Mouse (Mus musculus) midbrain, embryonic 15.5 days (tissue): ENCODE results near the gene Treml4. TPM values are rescaled to one million over a fixed set of nuclear protein-coding genes. Genes with fewer than 3 reads are reported as not detected.

ENCODE experiments used
- ATAC-seq: fragments of 200-750 bp; cut with Nextera tagmentation; replicated peaks from 2 replicates; pipeline ENCODE4 v1.8.0; 2017; ENCODE audit warnings: moderate TSS enrichment
- H3K27ac ChIP-seq: fragments of 300-500 bp; sonication (generic); 2 replicates; pipeline ENCODE4 v1.5.1; 2015; ENCODE audit warnings: mild to moderate bottlenecking, inconsistent platforms
- H3K27me3 ChIP-seq: fragments of 300-500 bp; sonication (generic); replicated peaks from 2 replicates; pipeline ENCODE4 v1.6.1; 2015; ENCODE audit warnings: inconsistent platforms
- H3K36me3 ChIP-seq: fragments of 300-500 bp; sonication (generic); replicated peaks from 2 replicates; pipeline ENCODE4 v1.6.1; 2015; ENCODE audit warnings: inconsistent platforms
- H3K4me1 ChIP-seq: fragments of 300-500 bp; sonication (generic); 2 replicates; pipeline ENCODE4 v1.6.1; 2015; ENCODE audit warnings: inconsistent platforms
- H3K4me2 ChIP-seq: fragments of 300-500 bp; sonication (generic); 2 replicates; pipeline ENCODE4 v1.6.1; 2015; ENCODE audit warnings: inconsistent platforms, mild to moderate bottlenecking, moderate library complexity
- H3K4me3 ChIP-seq: fragments of 300-500 bp; sonication (generic); 2 replicates; pipeline ENCODE4 v1.5.1; 2015; ENCODE audit warnings: mild to moderate bottlenecking, inconsistent platforms
- H3K9ac ChIP-seq: fragments of 300-500 bp; sonication (generic); 2 replicates; pipeline ENCODE4 v1.6.1; 2015; ENCODE audit warnings: mild to moderate bottlenecking, inconsistent platforms
- H3K9me3 ChIP-seq: fragments of 300-500 bp; sonication (generic); 2 replicates; pipeline ENCODE4 v1.6.1; 2016; ENCODE audit warnings: inconsistent platforms
- WGBS: fragments of 180-500 bp; shearing (Covaris S2); methylation state at CpG from one replicate; pipeline ENCODE4 v1.1.7; 2015; ENCODE audit warnings: mixed read lengths; 5-methylcytosine and 5-hydroxymethylcytosine counted together
- polyA plus RNA-seq: library from polyadenylated mRNA; unstranded; fragments of >200 nt; fragmentation: Nextera tagmentation; extraction: Ambion mirVana; gene quantifications from 2 replicates; pipeline ENCODE4 v1.2.1, GENCODE M21; 2015

The Treml4 gene
- polyA plus RNA-seq, 1 experiment from 2014 or later: not detected

- no peak overlapping the region for H3K4me3 ChIP-seq
- no peak overlapping the region for H3K4me2 ChIP-seq
- H3K27me3 ChIP-seq: no peaks in the 10 kb centered on the region
- H3K27ac ChIP-seq: no peak overlapping the region
- no peaks in the 10 kb centered on the region for H3K9me3 ChIP-seq
- ATAC-seq: no peak
- whole genome bisulfite sequencing: 91% methylated on average over 2 of the region's 2 CpGs
- no peaks in the 10 kb centered on the region for H3K4me1 ChIP-seq
- H3K36me3 ChIP-seq: no peaks in the 10 kb centered on the region
- H3K9ac ChIP-seq: no peak overlapping the region
These were observed 2.2 kb upstream of the Treml4 start for GRCm38 (mm10) chr17:48261868-48262267.

DNA sequence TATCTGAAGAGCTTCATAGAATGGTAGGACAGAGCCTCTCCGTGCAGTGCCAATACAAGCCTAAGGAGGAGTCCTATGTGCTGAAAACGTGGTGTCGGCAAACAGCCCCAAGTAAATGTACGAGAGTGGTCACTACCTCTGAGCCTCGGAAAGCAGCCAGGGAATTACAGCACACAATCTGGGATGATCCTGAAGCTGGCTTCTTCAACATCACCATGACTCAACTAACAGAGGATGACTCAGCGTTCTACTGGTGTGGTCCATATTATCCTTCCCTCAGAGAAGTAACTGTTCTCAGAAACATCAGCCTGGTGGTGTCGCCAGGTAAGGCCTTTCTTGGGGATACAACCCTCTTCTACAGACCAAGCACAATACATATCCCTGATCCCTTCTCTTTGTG, 567 bp downstream of the Treml4 start:
- Histone ChIP-seq H3K4me1 (no peaks in the 10 kb centered on the region), H3K9me3 (no peaks in the 10 kb centered on the region), H3K36me3 (no peaks in the 10 kb centered on the region), H3K4me2 (no peak overlapping the region), H3K9ac (no peak overlapping the region), H3K4me3 (no peak overlapping the region), H3K27me3 (no peaks in the 10 kb centered on the region), H3K27ac (no peak overlapping the region)
- WGBS: 93% methylated on average over 7 of the region's 7 CpGs
- no peak for ATAC-seq

DNA sequence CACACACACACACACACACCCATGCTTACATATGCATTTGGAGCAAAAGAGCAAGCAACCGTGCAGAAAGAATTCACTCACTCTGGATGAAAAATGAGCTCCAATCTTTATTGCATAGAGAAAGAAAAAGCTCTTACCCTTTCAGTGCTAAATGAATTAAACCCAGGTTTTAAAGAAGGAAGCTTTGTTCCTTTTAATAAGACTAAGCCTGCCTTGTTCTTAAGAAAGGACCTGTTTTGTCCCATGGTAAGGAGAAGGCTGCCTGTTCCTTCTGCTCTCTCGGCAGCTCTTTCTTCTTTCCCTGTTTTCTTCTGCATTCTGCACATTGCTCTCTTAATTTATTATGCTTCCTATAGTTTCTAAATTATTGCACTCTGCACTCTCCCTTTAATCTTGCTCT, 2.0 kb downstream of the Treml4 start:
- no peak overlapping the region for H3K9ac ChIP-seq
- no peaks in the 10 kb centered on the region for H3K4me1 ChIP-seq
- WGBS: 12% methylated on average over 2 of the region's 2 CpGs
- H3K4me2 ChIP-seq: no peak overlapping the region
- no peaks in the 10 kb centered on the region for H3K27me3 ChIP-seq
- no peaks in the 10 kb centered on the region for H3K9me3 ChIP-seq
- ATAC-seq: no peak
- no peak overlapping the region for H3K4me3 ChIP-seq
- no peaks in the 10 kb centered on the region for H3K36me3 ChIP-seq
- H3K27ac ChIP-seq: no peak overlapping the region

GRCm38 (mm10) chr17:48266610-48267304, 2.7 kb downstream of the Treml4 start:
- H3K4me1 ChIP-seq: no peaks in the 10 kb centered on the region
- H3K27ac ChIP-seq: no peak overlapping the region
- no peak for ATAC-seq
- no peaks in the 10 kb centered on the region for H3K27me3 ChIP-seq
- no peaks in the 10 kb centered on the region for H3K36me3 ChIP-seq
- no peak overlapping the region for H3K4me3 ChIP-seq
- H3K9me3 ChIP-seq: no peaks in the 10 kb centered on the region
- 43% methylated on average over 2 of the region's 2 CpGs for WGBS
- no peak overlapping the region for H3K4me2 ChIP-seq
- H3K9ac ChIP-seq: no peak overlapping the region

- ATAC-seq: no peak
- Histone ChIP-seq H3K9me3 (no peaks in the 10 kb centered on the region), H3K36me3 (no peaks in the 10 kb centered on the region), H3K9ac (no peak overlapping the region), H3K27ac (no peak overlapping the region), H3K4me2 (no peak overlapping the region), H3K27me3 (no peaks in the 10 kb centered on the region), H3K4me3 (no peak overlapping the region), H3K4me1 (no peaks in the 10 kb centered on the region)
- WGBS: 89% methylated on average over 1 of the region's 1 CpGs
These were observed 3.5 kb downstream of the Treml4 start for GRCm38 (mm10) chr17:48267591-48267990.

DNA sequence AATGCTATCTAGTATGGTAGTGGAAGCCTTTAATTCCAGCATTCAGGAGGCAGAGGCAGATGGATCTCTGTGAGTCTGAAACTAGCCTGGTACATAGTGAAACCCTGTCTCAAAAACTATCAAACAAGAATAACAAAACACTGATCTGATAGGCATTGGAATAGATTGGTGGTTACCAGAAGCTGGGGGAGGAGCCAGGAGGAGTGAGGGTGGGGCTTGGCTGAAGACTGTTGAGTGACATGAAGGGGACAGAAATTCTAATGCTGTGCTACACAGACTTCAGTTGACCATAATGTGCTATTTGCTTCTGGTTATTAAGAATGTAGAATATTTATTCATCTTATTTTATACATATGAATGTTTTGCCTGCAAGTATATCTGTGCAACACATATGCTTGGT, 4.2 kb downstream of the Treml4 start:
- Histone ChIP-seq H3K9me3 (no peaks in the 10 kb centered on the region), H3K4me3 (no peak overlapping the region), H3K9ac (no peak overlapping the region), H3K4me1 (no peaks in the 10 kb centered on the region), H3K27ac (no peak overlapping the region), H3K36me3 (no peaks in the 10 kb centered on the region), H3K27me3 (no peaks in the 10 kb centered on the region), H3K4me2 (no peak overlapping the region)
- no peak for ATAC-seq

GRCm38 (mm10) chr17:48269833-48270232, 5.7 kb downstream of the Treml4 start:
- WGBS: 77% methylated on average over 4 of the region's 4 CpGs
- no peak overlapping the region for H3K9ac ChIP-seq
- no peaks in the 10 kb centered on the region for H3K9me3 ChIP-seq
- H3K36me3 ChIP-seq: no peaks in the 10 kb centered on the region
- no peaks in the 10 kb centered on the region for H3K4me1 ChIP-seq
- no peak for ATAC-seq
- no peaks in the 10 kb centered on the region for H3K27me3 ChIP-seq
- no peak overlapping the region for H3K4me2 ChIP-seq
- no peak overlapping the region for H3K27ac ChIP-seq
- no peak overlapping the region for H3K4me3 ChIP-seq

GRCm38 (mm10) chr17:48272158-48272557, 8.1 kb downstream of the Treml4 start:
- H3K27ac ChIP-seq: no peak overlapping the region
- no peak overlapping the region for H3K9ac ChIP-seq
- H3K4me1 ChIP-seq: no peaks in the 10 kb centered on the region
- no peak for ATAC-seq
- no peak overlapping the region for H3K4me2 ChIP-seq
- H3K36me3 ChIP-seq: no peaks in the 10 kb centered on the region
- H3K27me3 ChIP-seq: no peaks in the 10 kb centered on the region
- H3K4me3 ChIP-seq: no peak overlapping the region
- 76% methylated on average over 5 of the region's 5 CpGs for WGBS
- no peaks in the 10 kb centered on the region for H3K9me3 ChIP-seq

- ATAC-seq: no peak
- no peak overlapping the region for H3K9ac ChIP-seq
- no peak overlapping the region for H3K4me3 ChIP-seq
- H3K4me1 ChIP-seq: no peaks in the 10 kb centered on the region
- no peaks in the 10 kb centered on the region for H3K36me3 ChIP-seq
- 87% methylated on average over 4 of the region's 4 CpGs for WGBS
- no peak overlapping the region for H3K4me2 ChIP-seq
- no peaks in the 10 kb centered on the region for H3K27me3 ChIP-seq
- H3K27ac ChIP-seq: no peak overlapping the region
- no peaks in the 10 kb centered on the region for H3K9me3 ChIP-seq
These were observed 8.5 kb downstream of the Treml4 start for GRCm38 (mm10) chr17:48272598-48272997.

DNA sequence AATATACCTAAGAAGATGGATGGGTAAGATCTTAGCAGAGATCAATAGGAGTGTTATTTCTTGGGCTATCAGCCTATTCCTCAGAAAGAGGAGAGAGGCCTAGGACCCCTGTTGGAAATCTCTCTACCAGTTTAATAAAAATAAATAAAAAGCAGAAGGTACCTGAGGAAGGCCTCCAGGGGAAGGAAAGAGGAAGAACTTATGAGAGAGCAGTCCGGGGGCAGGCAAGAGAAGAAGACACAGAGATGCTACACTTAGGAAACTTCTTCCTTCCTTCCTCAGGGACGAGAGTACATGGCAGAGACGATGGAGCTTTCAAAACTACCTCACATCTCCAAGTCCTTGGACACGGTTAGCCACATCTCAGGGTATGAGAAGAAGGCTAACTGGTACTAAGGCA, 10.0 kb downstream of the Treml4 start:
- no peak overlapping the region for H3K4me3 ChIP-seq
- no peaks in the 10 kb centered on the region for H3K4me1 ChIP-seq
- no peak overlapping the region for H3K9ac ChIP-seq
- ATAC-seq: no peak
- no peaks in the 10 kb centered on the region for H3K36me3 ChIP-seq
- no peaks in the 10 kb centered on the region for H3K9me3 ChIP-seq
- WGBS: 93% methylated on average over 4 of the region's 4 CpGs
- H3K27me3 ChIP-seq: no peaks in the 10 kb centered on the region
- no peak overlapping the region for H3K4me2 ChIP-seq
- H3K27ac ChIP-seq: no peak overlapping the region

DNA sequence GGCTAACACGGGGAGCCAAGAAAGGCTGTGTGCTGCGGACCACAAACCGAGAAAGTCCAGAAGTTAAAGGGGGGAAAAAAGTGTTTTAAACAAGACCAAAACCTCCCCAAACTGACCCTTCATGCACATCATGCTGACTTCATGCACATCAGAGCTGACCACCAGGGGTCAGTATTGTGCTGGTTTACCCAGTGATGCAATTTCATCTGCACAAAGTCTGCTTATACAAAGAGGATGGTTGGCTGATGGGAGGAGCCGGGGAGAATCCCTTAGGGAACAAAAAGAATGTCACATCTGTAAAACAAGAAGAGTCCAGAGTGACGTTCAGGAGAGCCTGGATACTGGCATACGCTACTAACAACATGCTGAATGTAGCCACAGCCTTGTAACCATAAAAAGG, 10.8 kb downstream of the Treml4 start:
- no peak for ATAC-seq
- WGBS: 27% methylated on average over 6 of the region's 6 CpGs

GRCm38 (mm10) chr17:48275736-48276135, 11.6 kb downstream of the Treml4 start:
- WGBS: 65% methylated on average over 7 of the region's 7 CpGs
- Histone ChIP-seq H3K9me3 (no peaks in the 10 kb centered on the region), H3K9ac (no peak overlapping the region), H3K4me2 (no peak overlapping the region), H3K4me3 (no peak overlapping the region), H3K27ac (no peak overlapping the region), H3K36me3 (no peaks in the 10 kb centered on the region), H3K4me1 (no peaks in the 10 kb centered on the region), H3K27me3 (no peaks in the 10 kb centered on the region)
- ATAC-seq: no peak

More for the DNA sequence above, 10.8 kb downstream of the Treml4 start:
- Histone ChIP-seq H3K27ac (no peak overlapping the region), H3K27me3 (no peaks in the 10 kb centered on the region), H3K4me3 (no peak overlapping the region), H3K9ac (no peak overlapping the region), H3K9me3 (no peaks in the 10 kb centered on the region), H3K4me1 (no peaks in the 10 kb centered on the region), H3K4me2 (no peak overlapping the region), H3K36me3 (no peaks in the 10 kb centered on the region)

- Histone ChIP-seq H3K27ac (no peak overlapping the region), H3K4me3 (no peak overlapping the region)
- ATAC-seq: no peak
These were observed 14.3 kb downstream of the Treml4 start for GRCm38 (mm10) chr17:48278381-48278780.

More at GRCm38 (mm10) chr17:48278381-48278780, 14.3 kb downstream of the Treml4 start:
- Histone ChIP-seq H3K4me2 (no peak overlapping the region), H3K9me3 (no peaks in the 10 kb centered on the region), H3K4me1 (peaks cover 9% of the 10 kb centered on the region), H3K36me3 (no peaks in the 10 kb centered on the region), H3K9ac (no peak overlapping the region), H3K27me3 (no peaks in the 10 kb centered on the region)
